Mouse (Mus musculus) MEL (cell line): Measurements from ENCODE around the gene Cx3cr1.

Experiments used
- CTCF ChIP-seq, 3 experiments: IDR thresholded peaks in 2 of 3; conservative IDR thresholded peaks in 1 of 3; 2 replicates each; pipeline ENCODE4 v1.5.1; 2011 to 2012; ENCODE audit warnings: low read length in 3 of 3, low read depth in 2 of 3, mild to moderate bottlenecking in 2 of 3, improper control_type of control experiment in 1 of 3, inconsistent platforms in 1 of 3, mixed read lengths in 1 of 3, moderate library complexity in 1 of 3; ENCODE audit not compliant: control insufficient read depth in 1 of 3, insufficient read depth in 1 of 3, poor library complexity in 1 of 3, severe bottlenecking in 1 of 3
- E2F4 ChIP-seq: IDR thresholded peaks from 2 replicates; pipeline ENCODE4 v1.6.1; 2011; ENCODE audit warnings: low read depth, low read length, improper control_type of control experiment, borderline replicate concordance
- EP300 ChIP-seq, 2 experiments: IDR thresholded peaks; 2 replicates each; pipeline ENCODE4 v1.6.1; 2011; ENCODE audit warnings: improper control_type of control experiment in 2 of 2, low read length in 2 of 2, low read depth in 1 of 2, mild to moderate bottlenecking in 1 of 2
- GATA1 ChIP-seq: IDR thresholded peaks from 2 replicates; pipeline ENCODE4 v1.6.1; 2011; ENCODE audit warnings: low read depth, low read length, improper control_type of control experiment
- MXI1 ChIP-seq: IDR thresholded peaks from 2 replicates; pipeline ENCODE4 v1.6.1; 2011; ENCODE audit warnings: mild to moderate bottlenecking, low read depth, low read length, improper control_type of control experiment
- NRF1 ChIP-seq: IDR thresholded peaks from 2 replicates; pipeline ENCODE4 v1.6.1; 2014; ENCODE audit warnings: low read depth, mild to moderate bottlenecking, inconsistent platforms, low read length, improper control_type of control experiment, moderate library complexity; ENCODE audit not compliant: poor library complexity, insufficient read depth, severe bottlenecking
- POLR2A ChIP-seq, 2 experiments: IDR thresholded peaks; 2 replicates each; pipeline ENCODE4 v1.6.1; 2011 to 2012; ENCODE audit warnings: low read length in 2 of 2, mild to moderate bottlenecking in 2 of 2, control low read depth in 1 of 2, improper control_type of control experiment in 1 of 2, low read depth in 1 of 2, moderate library complexity in 1 of 2; ENCODE audit not compliant: control insufficient read depth in 1 of 2, insufficient read depth in 1 of 2, poor library complexity in 1 of 2
- POLR2AphosphoS2 ChIP-seq: IDR thresholded peaks from 2 replicates; pipeline ENCODE4 v1.6.1; 2011; ENCODE audit warnings: low read length, improper control_type of control experiment
- SIN3A ChIP-seq: IDR thresholded peaks from 2 replicates; pipeline ENCODE4 v1.6.1; 2012; ENCODE audit warnings: low read length, improper control_type of control experiment, inconsistent platforms
- TCF12 ChIP-seq: IDR thresholded peaks from 2 replicates; pipeline ENCODE4 v1.6.1; 2014; ENCODE audit warnings: low read depth, mild to moderate bottlenecking, inconsistent platforms, low read length, improper control_type of control experiment, moderate library complexity
- USF1 ChIP-seq: IDR thresholded peaks from 2 replicates; pipeline ENCODE4 v1.6.1; 2014; ENCODE audit warnings: low read depth, mild to moderate bottlenecking, inconsistent platforms, low read length, improper control_type of control experiment, moderate library complexity
- USF2 ChIP-seq, 2 experiments: IDR thresholded peaks; 2 replicates each; pipeline ENCODE4 v1.6.1; 2011 to 2012; ENCODE audit warnings: improper control_type of control experiment in 2 of 2, low read length in 2 of 2, borderline replicate concordance in 1 of 2, inconsistent platforms in 1 of 2, low read depth in 1 of 2, mild to moderate bottlenecking in 1 of 2; ENCODE audit not compliant: insufficient read depth in 1 of 2
- ZKSCAN1 ChIP-seq: IDR thresholded peaks from 2 replicates; pipeline ENCODE4 v1.6.1; 2012; ENCODE audit warnings: low read depth, mild to moderate bottlenecking, inconsistent platforms, low read length, improper control_type of control experiment, moderate library complexity
- ZNF384 ChIP-seq: IDR thresholded peaks from 2 replicates; pipeline ENCODE4 v1.6.1; 2012; ENCODE audit warnings: low read depth, mild to moderate bottlenecking, inconsistent platforms, low read length, improper control_type of control experiment

DNA sequence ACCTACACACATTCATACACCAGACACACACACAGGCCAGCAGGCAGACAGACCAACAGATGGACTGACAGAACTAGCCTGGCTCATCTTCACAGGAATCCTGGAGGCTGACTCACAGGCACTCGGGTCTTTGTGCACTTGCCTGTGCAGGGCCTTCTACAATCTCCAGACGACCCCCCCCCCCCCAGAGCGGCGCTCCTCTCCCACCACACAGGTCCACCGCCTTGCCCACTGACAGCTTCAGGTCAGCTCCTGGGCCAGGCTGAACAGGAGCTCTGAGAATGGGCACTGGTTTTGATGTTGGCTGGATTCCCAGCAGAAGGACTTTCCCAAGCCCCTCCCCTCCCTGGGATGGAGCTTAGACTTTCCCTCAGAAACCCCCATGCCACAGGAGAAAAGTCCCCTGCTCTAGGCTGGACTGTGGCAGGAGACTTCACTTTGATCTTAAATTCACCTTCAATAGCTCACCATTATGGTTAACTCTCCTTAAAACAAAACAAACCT, 92.1 kb downstream of the Cx3cr1 start:
- TF ChIP-seq CTCF (IDR thresholded peaks at IDR 0.05 in 2 of 3, conservative IDR thresholded peaks at IDR 0.05 in 1 of 3; ENCODE audit: control insufficient read depth in 1 of 3, insufficient read depth in 1 of 3, low read depth in 2 of 3, low read length in 3 of 3, poor library complexity in 1 of 3, severe bottlenecking in 1 of 3) = no peak
- no peak for TF ChIP-seq EP300 (IDR thresholded peaks at IDR 0.05; ENCODE audit: low read depth in 1 of 2, low read length in 2 of 2)
- TF ChIP-seq ZKSCAN1 = no peak
- no peak for TF ChIP-seq GATA1
- no peak for TF ChIP-seq POLR2A (IDR thresholded peaks at IDR 0.05; ENCODE audit: control insufficient read depth in 1 of 2, insufficient read depth in 1 of 2, low read depth in 1 of 2, low read length in 2 of 2, poor library complexity in 1 of 2)
- TF ChIP-seq USF2 (IDR thresholded peaks at IDR 0.05; ENCODE audit: borderline replicate concordance in 1 of 2, insufficient read depth in 1 of 2, low read depth in 1 of 2, low read length in 2 of 2) = no peak
- TF ChIP-seq TCF12 = no peak
- no peak for TF ChIP-seq SIN3A
- TF ChIP-seq E2F4 = no peak
- TF ChIP-seq POLR2AphosphoS2 = no peak
- TF ChIP-seq MXI1 = no peak
- TF ChIP-seq USF1 = no peak
- TF ChIP-seq NRF1 = no peak
- TF ChIP-seq ZNF384 = no peak
